16 mouse cellular contexts compared by ENCODE assay signal in the genomic region with DNA sequence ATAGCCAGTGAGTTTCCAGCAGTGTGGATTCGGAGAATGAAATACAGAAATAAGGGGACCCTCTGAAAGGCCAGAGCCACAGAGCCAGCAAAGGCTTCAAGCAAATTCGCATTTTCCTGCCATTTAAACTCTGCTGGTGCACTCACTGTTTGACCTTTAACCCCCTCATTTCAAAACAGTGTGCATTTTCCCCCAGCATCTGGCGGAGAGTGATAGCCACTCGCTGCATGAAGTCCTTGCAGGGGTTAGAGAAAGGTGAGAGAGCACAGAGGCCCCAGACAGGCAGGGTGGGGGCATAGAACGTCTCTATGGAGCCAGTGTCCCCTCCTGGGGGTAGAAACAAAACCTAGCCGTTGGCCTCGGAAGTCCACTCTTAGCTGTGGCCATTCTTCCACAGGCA.
A peak's percentile ranks its signal among the peaks of the same experiment; 100 is the strongest.
DNase-seq lines count a peak whose midpoint lies in the region; ATAC-seq and TF ChIP-seq lines count a peak whose summit lies in the region.
"Had no signal": no experiment of that assay in that cellular context is flagged by ENCODE, and none has a peak within 500 bp of the region (broad histone marks: within the 10 kb centered on the region; RNA-seq: fewer than 3 reads in every experiment).

No protein-coding gene starts in this region.

- WGBS in heart, embryonic 12.5 days: 43% methylated on average over 7 of the region's 7 CpGs
- 13% methylated on average over 7 of the region's 7 CpGs for WGBS in hindbrain, embryonic 13.5 days
- WGBS in hindbrain, postnatal 0 days: 32% methylated on average over 7 of the region's 7 CpGs

- no peaks in the 10 kb centered on the region for H3K27me3 ChIP-seq in heart, embryonic 12.5 days (replicated peaks)
- H3K27me3 ChIP-seq in hindbrain, embryonic 13.5 days: peaks cover 7% of the 10 kb centered on the region; the same call in 1 of the 2 replicates
- H3K27me3 ChIP-seq in hindbrain, postnatal 0 days (ENCODE audit: insufficient read depth, low read length): no peaks in the 10 kb centered on the region
- H3K27me3 ChIP-seq: heart, embryonic 15.5 days had no signal

- no peak for TF ChIP-seq CTCF in hindbrain, postnatal 0 days (IDR thresholded peaks at IDR 0.05; ENCODE audit: low read depth)

- ATAC-seq in heart, embryonic 12.5 days (ENCODE audit: insufficient number of reproducible peaks, low FRiP score): no peak
- ATAC-seq in hindbrain, embryonic 13.5 days (ENCODE audit: low FRiP score): no peak
- ATAC-seq in hindbrain, postnatal 0 days: no peak

- no peaks in the 10 kb centered on the region for H3K36me3 ChIP-seq in heart, embryonic 12.5 days
- peaks cover 5% of the 10 kb centered on the region; the same call in 1 of the 2 replicates for H3K36me3 ChIP-seq in hindbrain, embryonic 13.5 days
- no peaks in the 10 kb centered on the region for H3K36me3 ChIP-seq in hindbrain, postnatal 0 days (ENCODE audit: insufficient read depth, low read length)
- H3K36me3 ChIP-seq: heart, embryonic 15.5 days had no signal

- no peak overlapping the region for H3K9ac ChIP-seq in heart, embryonic 12.5 days
- H3K9ac ChIP-seq in hindbrain, embryonic 13.5 days: peak overlapping the region; percentile 35; the same call in 1 of the 2 replicates
- no peak overlapping the region for H3K9ac ChIP-seq in hindbrain, postnatal 0 days (replicated peaks; ENCODE audit: low read length)
- H3K9ac ChIP-seq: heart, embryonic 15.5 days had no signal

- intact Hi-C loops in heart, postnatal 10 days (cut with DNase I): no loop called here

- DNase-seq in heart, postnatal 10 days: no peak
- DNase-seq in hindbrain, postnatal 0 days (ENCODE audit: low spot score): no peak
- peak; percentile 63 for DNase-seq in embryo, embryonic 10.5 days (ENCODE audit: low spot score)
- DNase-seq in embryo, embryonic 9.5 days (ENCODE audit: extremely low spot score): peak; percentile 51
- no peak for DNase-seq in c-Kit-positive CD71-positive TER-119-positive erythroid progenitor cells, embryonic 14.5 days (ENCODE audit: low spot score)
- DNase-seq: cerebellum, adult 2 months; gastrocnemius, postnatal 25 days; kidney, adult 8-10 months; kidney, postnatal 14 days; liver; lung, adult 18-20 months; lung, postnatal 14 days; right cerebral cortex, adult 18-20 months had no signal

- H3K4me1 ChIP-seq in heart, embryonic 12.5 days (replicated peaks): peaks cover 34% of the 10 kb centered on the region
- H3K4me1 ChIP-seq in hindbrain, embryonic 13.5 days (replicated peaks): peaks cover 58% of the 10 kb centered on the region
- peaks cover 21% of the 10 kb centered on the region; the same call in 1 of the 2 replicates for H3K4me1 ChIP-seq in hindbrain, postnatal 0 days (ENCODE audit: insufficient read depth, low read length)

- peak overlapping the region; percentile 46; the same call in 1 of the 2 replicates for H3K27ac ChIP-seq in heart, embryonic 12.5 days (ENCODE audit: poor library complexity, severe bottlenecking)
- no peak overlapping the region for H3K27ac ChIP-seq in hindbrain, embryonic 13.5 days
- H3K27ac ChIP-seq in hindbrain, postnatal 0 days: no peak overlapping the region

- no peak overlapping the region for H3K4me3 ChIP-seq in heart, embryonic 12.5 days
- no peak overlapping the region for H3K4me3 ChIP-seq in hindbrain, embryonic 13.5 days
- no peak overlapping the region for H3K4me3 ChIP-seq in hindbrain, postnatal 0 days (ENCODE audit: low read length)
- H3K4me3 ChIP-seq: heart, embryonic 15.5 days had no signal

- no peak overlapping the region for H3K4me2 ChIP-seq in heart, embryonic 12.5 days
- H3K4me2 ChIP-seq in hindbrain, embryonic 13.5 days: no peak overlapping the region
- no peak overlapping the region for H3K4me2 ChIP-seq in hindbrain, postnatal 0 days (ENCODE audit: low read depth, low read length)
- H3K4me2 ChIP-seq: heart, embryonic 15.5 days had no signal

- no peaks in the 10 kb centered on the region for H3K9me3 ChIP-seq in heart, embryonic 12.5 days (replicated peaks)
- no peaks in the 10 kb centered on the region for H3K9me3 ChIP-seq in hindbrain, embryonic 13.5 days
- no peaks in the 10 kb centered on the region for H3K9me3 ChIP-seq in hindbrain, postnatal 0 days (ENCODE audit: low read length)
- H3K9me3 ChIP-seq: heart, embryonic 15.5 days had no signal

Comparison
In these comparisons a context has a peak if more than half of its experiments do, and no peak if none do; other contexts are left out.
1. DNase-seq: peak in embryo, embryonic 10.5 days (single experiment) and embryo, embryonic 9.5 days (single experiment); none in heart, postnatal 10 days (0 of 2), hindbrain, postnatal 0 days (single experiment) and c-Kit-positive CD71-positive TER-119-positive erythroid progenitor cells, embryonic 14.5 days (single experiment).